In the genomic region with DNA sequence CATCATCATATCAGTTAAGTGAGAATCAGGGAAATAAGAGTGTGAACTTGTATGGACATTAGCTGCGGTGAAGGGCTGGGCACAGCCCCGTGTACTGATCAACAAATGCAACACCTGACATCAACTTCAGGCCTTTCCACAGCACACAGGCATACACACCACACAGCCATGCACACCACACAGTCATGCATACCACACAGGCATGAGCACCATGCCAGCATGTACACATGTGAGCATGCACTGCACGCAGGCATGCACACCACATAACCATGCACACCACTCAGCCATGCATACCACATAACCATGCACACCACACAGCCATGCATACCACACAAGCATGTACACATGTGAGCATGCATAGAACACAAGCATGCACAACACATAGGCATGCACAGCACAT, we compare ENCODE assay signal across 26 mouse cellular contexts.
DNase-seq lines count a peak whose midpoint lies in the region; ATAC-seq and TF ChIP-seq lines count a peak whose summit lies in the region.
"Had no signal": no experiment of that assay in that cellular context is flagged by ENCODE, and none has a peak within 500 bp of the region (broad histone marks: within the 10 kb centered on the region; RNA-seq: fewer than 3 reads in every experiment).

No protein-coding gene starts in this region.

- H3ac ChIP-seq in myocyte (ENCODE audit: control insufficient read depth, insufficient read length): peak overlapping the region; percentile 31

- TF ChIP-seq POLR2A in myocyte (IDR thresholded peaks at IDR 0.05; ENCODE audit: insufficient read length, low read depth): no peak

- no peaks in the 10 kb centered on the region for H3K79me2 ChIP-seq in myocyte (ENCODE audit: control insufficient read depth, insufficient read depth)

- H3K9ac ChIP-seq in heart, embryonic 16.5 days (ENCODE audit: low read length): no peak overlapping the region
- H3K9ac ChIP-seq in heart, embryonic 11.5 days (ENCODE audit: low read depth, low read length): no peak overlapping the region
- H3K9ac ChIP-seq: embryonic facial prominence, embryonic 12.5 days; forebrain, embryonic 12.5 days; forebrain, embryonic 15.5 days; heart, embryonic 15.5 days; hindbrain, embryonic 14.5 days had no signal

- no peak overlapping the region for H3K4me3 ChIP-seq in heart, embryonic 16.5 days (ENCODE audit: low read length)
- H3K4me3 ChIP-seq in heart, embryonic 11.5 days (ENCODE audit: low read depth, low read length): no peak overlapping the region
- peak overlapping the region; percentile 81 for H3K4me3 ChIP-seq in megakaryocyte, embryonic 14.5 days (replicated peaks)
- H3K4me3 ChIP-seq in myocyte: no peak overlapping the region
- H3K4me3 ChIP-seq: embryonic facial prominence, embryonic 12.5 days; erythroblast, embryonic 14.5 days; forebrain, embryonic 12.5 days; forebrain, embryonic 15.5 days; heart, adult 2 months; heart, embryonic 10.5 days; heart, embryonic 15.5 days had no signal

- H3K36me3 ChIP-seq in heart, embryonic 16.5 days (ENCODE audit: control insufficient read depth, insufficient read depth): no peaks in the 10 kb centered on the region
- no peaks in the 10 kb centered on the region for H3K36me3 ChIP-seq in heart, embryonic 11.5 days (ENCODE audit: control insufficient read depth, insufficient read depth, low read length)
- H3K36me3 ChIP-seq in megakaryocyte, embryonic 14.5 days (replicated peaks; ENCODE audit: low read length): no peaks in the 10 kb centered on the region
- no peaks in the 10 kb centered on the region for H3K36me3 ChIP-seq in myocyte (ENCODE audit: control insufficient read depth, insufficient read depth)
- H3K36me3 ChIP-seq: embryonic facial prominence, embryonic 12.5 days; forebrain, embryonic 12.5 days; forebrain, embryonic 15.5 days; heart, embryonic 10.5 days; heart, embryonic 15.5 days had no signal

- peak; percentile 10; the same call in 1 of the 2 replicates for ATAC-seq in heart, embryonic 16.5 days (replicated peaks; ENCODE audit: extremely low read depth, insufficient read depth, low FRiP score)
- ATAC-seq in heart, embryonic 11.5 days (replicated peaks; ENCODE audit: insufficient number of reproducible peaks, low FRiP score, low TSS enrichment): no peak
- no peak for ATAC-seq in megakaryocyte, adult 5-6 weeks (ENCODE audit: poor library complexity, severe bottlenecking)
- ATAC-seq: activated CD4-positive, CD25-positive, alpha-beta regulatory T cell, adult 4 months; CD4-positive, CD25-positive, alpha-beta regulatory T cell, adult 4 months; forebrain, embryonic 15.5 days; hindbrain, postnatal 0 days; inflammation-experienced regulatory T-cells, adult 6 months had no signal

- H3K27me3 ChIP-seq in heart, embryonic 16.5 days (ENCODE audit: control insufficient read depth, insufficient read depth, low read length): no peaks in the 10 kb centered on the region
- H3K27me3 ChIP-seq in heart, embryonic 11.5 days (ENCODE audit: control insufficient read depth, insufficient read depth, low read length): no peaks in the 10 kb centered on the region
- H3K27me3 ChIP-seq in megakaryocyte, embryonic 14.5 days (replicated peaks): no peaks in the 10 kb centered on the region
- H3K27me3 ChIP-seq in myocyte (ENCODE audit: control insufficient read depth, insufficient read depth, insufficient read length): no peaks in the 10 kb centered on the region
- H3K27me3 ChIP-seq: embryonic facial prominence, embryonic 12.5 days; forebrain, embryonic 12.5 days; forebrain, embryonic 15.5 days; heart, embryonic 15.5 days had no signal

- H3K9me3 ChIP-seq in heart, embryonic 16.5 days (replicated peaks; ENCODE audit: control insufficient read depth, low read length): peaks cover 14% of the 10 kb centered on the region
- 0 out of 2 replicates have a peak, but pooled peaks cover 3% of the 10 kb centered on the region for H3K9me3 ChIP-seq in heart, embryonic 11.5 days (replicated peaks; ENCODE audit: control insufficient read depth, low read length)
- peaks cover 76% of the 10 kb centered on the region for H3K9me3 ChIP-seq in megakaryocyte, embryonic 14.5 days
- H3K9me3 ChIP-seq: embryonic facial prominence, embryonic 12.5 days; forebrain, embryonic 15.5 days; heart, embryonic 10.5 days; heart, embryonic 15.5 days had no signal

- DNase-seq in cerebellum, postnatal 14 days: no peak
- DNase-seq: adrenal gland, adult 8-10 months; adrenal gland, postnatal 25 days; cerebellum, adult 11-12 months; cerebellum, adult 8-10 months; cerebellum, postnatal 10 days; gastrocnemius, postnatal 25 days; heart, adult 2 months; heart, postnatal 14 days; heart, postnatal 4 days had no signal

- WGBS in heart, embryonic 16.5 days: 87% methylated on average over 3 of the region's 3 CpGs
- WGBS in heart, embryonic 11.5 days (ENCODE audit: insufficient replicate concordance): 77% methylated on average over 3 of the region's 3 CpGs

- no peak overlapping the region for H3K27ac ChIP-seq in heart, embryonic 16.5 days (ENCODE audit: low read length)
- no peak overlapping the region for H3K27ac ChIP-seq in heart, embryonic 11.5 days (ENCODE audit: low read depth, low read length)
- H3K27ac ChIP-seq: embryonic facial prominence, embryonic 12.5 days; forebrain, embryonic 12.5 days; forebrain, embryonic 15.5 days; heart, adult 2 months; heart, embryonic 10.5 days; heart, embryonic 15.5 days; hindbrain, embryonic 14.5 days; hindbrain, postnatal 0 days had no signal

- H3K4me1 ChIP-seq in heart, embryonic 16.5 days (ENCODE audit: control insufficient read depth, insufficient read depth, low read length): no peaks in the 10 kb centered on the region
- no peaks in the 10 kb centered on the region for H3K4me1 ChIP-seq in heart, embryonic 11.5 days (ENCODE audit: control insufficient read depth, insufficient read depth, low read length)
- H3K4me1 ChIP-seq in megakaryocyte, embryonic 14.5 days: peaks cover 6% of the 10 kb centered on the region; the same call in 1 of the 2 replicates
- H3K4me1 ChIP-seq: embryonic facial prominence, embryonic 12.5 days; forebrain, embryonic 12.5 days; forebrain, embryonic 15.5 days; heart, embryonic 10.5 days; heart, embryonic 15.5 days had no signal

- H3K4me2 ChIP-seq in heart, embryonic 16.5 days (ENCODE audit: low read depth, low read length): no peak overlapping the region
- H3K4me2 ChIP-seq in heart, embryonic 11.5 days: no peak overlapping the region
- no peak overlapping the region for H3K4me2 ChIP-seq in myocyte (ENCODE audit: low read depth)
- H3K4me2 ChIP-seq: embryonic facial prominence, embryonic 12.5 days; forebrain, embryonic 12.5 days; forebrain, embryonic 15.5 days; heart, embryonic 15.5 days; hindbrain, embryonic 14.5 days had no signal

TF ChIP-seq in myocyte, 11 proteins besides CTCF, POLR2A, EP300 and RAD21:
- no peak for TF ChIP-seq MYOG (IDR thresholded peaks at IDR 0.05; ENCODE audit: control insufficient read depth in 1 of 3, insufficient read depth in 1 of 3, insufficient read length in 2 of 3, low read depth in 2 of 3)
- no peak for TF ChIP-seq SRF (IDR thresholded peaks at IDR 0.05; ENCODE audit: control insufficient read depth, insufficient read length, low read depth)
- TF ChIP-seq TCF12 (IDR thresholded peaks at IDR 0.05; ENCODE audit: insufficient read depth, poor library complexity, severe bottlenecking): no peak
- TF ChIP-seq USF1 (IDR thresholded peaks at IDR 0.05; ENCODE audit: low read depth): no peak
- TF ChIP-seq MAX (IDR thresholded peaks at IDR 0.05; ENCODE audit: low read depth): no peak
- TF ChIP-seq POLR2AphosphoS2 (IDR thresholded peaks at IDR 0.05; ENCODE audit: insufficient read length, low read depth): no peak
- TF ChIP-seq TCF3 (IDR thresholded peaks at IDR 0.05; ENCODE audit: insufficient read length, low read depth): no peak
- TF ChIP-seq CEBPB (IDR thresholded peaks at IDR 0.05; ENCODE audit: insufficient read depth, poor library complexity, severe bottlenecking): no peak
- TF ChIP-seq MYOD1 (IDR thresholded peaks at IDR 0.05; ENCODE audit: control insufficient read depth in 1 of 3, insufficient read length in 2 of 3, low read depth in 2 of 3): no peak
- no peak for TF ChIP-seq REST (IDR thresholded peaks at IDR 0.05; ENCODE audit: insufficient read depth, insufficient read length)
- TF ChIP-seq E2F4 (IDR thresholded peaks at IDR 0.05; ENCODE audit: insufficient read depth): no peak
TF ChIP-seq in myocyte: peak in this region for 0.
